Mouse (Mus musculus) testis, adult 2 months (tissue): ENCODE data around the gene Dgat2.

Experiments
- CTCF ChIP-seq: fragments of 200-500 bp; IDR thresholded peaks from 2 replicates; pipeline ENCODE4 v1.5.1; 2012; ENCODE audit warnings: low read depth, mild to moderate bottlenecking, inconsistent platforms, low read length, moderate library complexity; ENCODE audit not compliant: control insufficient read depth, insufficient read depth, insufficient replicate concordance
- POLR2A ChIP-seq: fragments of 200-500 bp; IDR thresholded peaks from 2 replicates; pipeline ENCODE4 v1.6.1; 2012; ENCODE audit warnings: low read depth, mild to moderate bottlenecking, inconsistent platforms, low read length, moderate library complexity; ENCODE audit not compliant: control insufficient read depth

DNA sequence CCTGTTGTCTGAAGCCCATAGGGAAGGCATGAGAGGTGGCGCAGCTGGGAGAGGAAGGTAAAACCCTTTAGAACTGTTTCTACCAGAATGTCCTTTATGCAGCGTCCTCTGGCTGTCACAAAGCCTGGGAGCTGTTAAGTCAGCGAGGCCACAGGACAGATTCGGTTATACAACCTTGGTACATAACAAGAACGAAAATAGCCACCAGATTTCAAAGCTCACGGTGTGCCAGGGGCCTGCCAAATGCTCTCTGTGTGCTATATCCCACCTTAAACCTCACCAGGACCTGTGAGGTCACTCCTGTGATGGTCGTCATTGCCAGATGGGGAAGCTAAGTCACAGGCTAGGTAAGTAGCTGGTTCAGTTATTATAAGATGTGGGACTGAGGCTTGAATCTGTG lies 19.6 kb upstream of the Dgat2 start:
- TF ChIP-seq CTCF (no peak), POLR2A (no peak)
